Mouse (Mus musculus) cerebral cortex, adult 2 months (tissue): ENCODE data around the gene Tent4a.

Source experiments
- WGBS: fragments of 180-500 bp; shearing (Covaris S2); methylation state at CpG from one replicate; pipeline ENCODE4 v1.1.7; 2018; 5-methylcytosine and 5-hydroxymethylcytosine counted together

Tent4a gene

GRCm38 (mm10) chr13:69515091-69515490, 19.3 kb downstream of the Tent4a start:
- WGBS = 54% methylated on average over 3 of the region's 3 CpGs

GRCm38 (mm10) chr13:69509391-69510244, 24.8 kb downstream of the Tent4a start:
- WGBS = 56% methylated on average over 9 of the region's 9 CpGs

- 90% methylated on average over 3 of the region's 3 CpGs for WGBS
These were observed 26.8 kb downstream of the Tent4a start for GRCm38 (mm10) chr13:69507666-69508065.

- 83% methylated on average over 12 of the region's 12 CpGs for WGBS
These were observed 27.9 kb downstream of the Tent4a start for GRCm38 (mm10) chr13:69506341-69507086.

GRCm38 (mm10) chr13:69502863-69503262, 31.6 kb downstream of the Tent4a start:
- WGBS = 73% methylated on average over 5 of the region's 5 CpGs

- WGBS = 80% methylated on average over 14 of the region's 14 CpGs
These were observed 32.2 kb downstream of the Tent4a start for GRCm38 (mm10) chr13:69502157-69502750.

- 69% methylated on average over 5 of the region's 5 CpGs for WGBS
These were observed 36.1 kb downstream of the Tent4a start for GRCm38 (mm10) chr13:69498276-69498675.

GRCm38 (mm10) chr13:69492876-69493463, 41.4 kb downstream of the Tent4a start:
- 26% methylated on average over 7 of the region's 7 CpGs for WGBS

- WGBS = 63% methylated on average over 9 of the region's 9 CpGs
These were observed 44.6 kb downstream of the Tent4a start for GRCm38 (mm10) chr13:69489777-69490176.

- 53% methylated on average over 13 of the region's 13 CpGs for WGBS
These were observed 45.7 kb downstream of the Tent4a start for GRCm38 (mm10) chr13:69488565-69489255.

- 3% methylated on average over 26 of the region's 26 CpGs for WGBS
These were observed 46.7 kb downstream of the Tent4a start for GRCm38 (mm10) chr13:69487611-69488275.

- WGBS = 86% methylated on average over 7 of the region's 7 CpGs
These were observed 47.3 kb downstream of the Tent4a start for GRCm38 (mm10) chr13:69487108-69487507.

GRCm38 (mm10) chr13:69485833-69486232, 48.6 kb downstream of the Tent4a start:
- 64% methylated on average over 7 of the region's 7 CpGs for WGBS

- 14% methylated on average over 6 of the region's 6 CpGs for whole genome bisulfite sequencing
These were observed 49.1 kb downstream of the Tent4a start for GRCm38 (mm10) chr13:69485326-69485725.

GRCm38 (mm10) chr13:69482751-69483150, 51.7 kb downstream of the Tent4a start:
- WGBS = 36% methylated on average over 8 of the region's 8 CpGs

- 2% methylated on average over 30 of the region's 30 CpGs for WGBS
These were observed 52.5 kb downstream of the Tent4a start for GRCm38 (mm10) chr13:69481634-69482505.

GRCm38 (mm10) chr13:69481026-69481425, 53.4 kb downstream of the Tent4a start:
- 22% methylated on average over 8 of the region's 8 CpGs for WGBS

- WGBS = 93% methylated on average over 2 of the region's 2 CpGs
These were observed 54.5 kb downstream of the Tent4a start for GRCm38 (mm10) chr13:69479906-69480305.

GRCm38 (mm10) chr13:69478703-69479102, 55.7 kb downstream of the Tent4a start:
- 90% methylated on average over 6 of the region's 6 CpGs for WGBS
